Mouse (Mus musculus): ENCODE data around the gene Ap1b1. TPM values are rescaled to one million over a fixed set of nuclear protein-coding genes. Genes with fewer than 3 reads are reported as not detected.

Gene Ap1b1
- 100 to 1,000 TPM in 1 of 2 experiments, 10 to 100 TPM in 1; 99.1 to 105 TPM for polyA plus RNA-seq (2017; shearing (Covaris generic))

DNA sequence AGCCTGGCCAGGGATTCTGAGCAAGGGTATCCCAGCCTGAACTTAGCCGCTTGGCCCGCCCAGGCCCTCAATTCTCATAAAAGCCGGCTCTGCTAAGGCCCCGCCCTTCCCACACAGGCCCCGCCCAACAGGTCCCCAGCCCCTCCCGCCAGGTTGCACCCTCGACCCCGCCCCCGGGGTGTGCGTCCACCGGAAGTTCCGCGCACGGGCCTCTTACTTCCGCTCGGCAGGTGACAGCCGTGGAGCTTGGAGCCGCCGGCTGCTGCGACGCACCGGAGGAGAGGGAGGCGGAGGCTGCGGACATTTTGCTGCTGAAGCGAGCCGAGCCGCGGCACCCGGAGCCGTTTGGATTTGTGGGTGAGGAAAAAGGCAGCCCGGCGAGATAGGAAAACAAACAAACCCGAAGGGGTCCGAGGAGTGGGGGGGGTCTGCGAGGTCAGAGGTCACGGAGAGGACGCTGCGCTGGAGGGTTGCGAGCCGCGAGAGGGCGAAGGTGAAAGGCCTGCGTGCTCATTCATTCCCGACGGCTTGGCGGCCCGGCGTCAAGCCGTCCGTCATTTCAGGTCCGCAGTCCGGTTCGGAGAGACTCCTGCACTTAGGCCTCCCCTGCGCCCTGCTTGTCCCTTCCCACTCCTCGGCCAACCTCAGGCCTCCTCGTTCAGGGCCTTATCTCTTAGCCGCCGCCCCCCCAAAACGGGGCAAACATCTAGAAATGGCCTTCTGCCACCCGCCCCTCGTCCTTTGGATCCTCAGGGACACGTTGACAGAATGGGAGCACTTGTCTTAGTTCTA, at the start of gene Ap1b1:
Gene Ap1b1 (plus strand): TSS at position 130 of the 792 bp plus-strand sequence.

DNA sequence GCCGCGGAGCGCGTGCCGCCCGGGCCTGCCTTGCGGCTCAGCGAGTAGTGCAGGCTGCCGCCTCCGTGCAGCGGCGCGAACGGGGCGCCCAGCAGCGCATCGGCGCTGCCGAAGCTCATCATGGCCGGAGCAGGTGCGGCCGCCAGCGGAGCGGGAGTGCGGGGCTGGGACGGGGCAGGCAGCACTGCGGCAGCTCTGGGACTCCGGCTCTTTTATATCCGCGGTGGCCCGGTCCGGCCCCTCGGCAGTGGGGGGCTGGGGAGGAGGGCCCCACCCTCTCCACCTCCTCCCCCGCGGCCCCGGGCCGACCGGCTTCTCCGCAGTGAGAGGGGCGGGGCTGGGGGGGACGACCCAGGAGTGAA, 38.8 kb upstream of the Ap1b1 start, which contains the start of gene Nefh:
Gene Nefh (minus strand): TSS at position 252 of the 362 bp plus-strand sequence.

DNA sequence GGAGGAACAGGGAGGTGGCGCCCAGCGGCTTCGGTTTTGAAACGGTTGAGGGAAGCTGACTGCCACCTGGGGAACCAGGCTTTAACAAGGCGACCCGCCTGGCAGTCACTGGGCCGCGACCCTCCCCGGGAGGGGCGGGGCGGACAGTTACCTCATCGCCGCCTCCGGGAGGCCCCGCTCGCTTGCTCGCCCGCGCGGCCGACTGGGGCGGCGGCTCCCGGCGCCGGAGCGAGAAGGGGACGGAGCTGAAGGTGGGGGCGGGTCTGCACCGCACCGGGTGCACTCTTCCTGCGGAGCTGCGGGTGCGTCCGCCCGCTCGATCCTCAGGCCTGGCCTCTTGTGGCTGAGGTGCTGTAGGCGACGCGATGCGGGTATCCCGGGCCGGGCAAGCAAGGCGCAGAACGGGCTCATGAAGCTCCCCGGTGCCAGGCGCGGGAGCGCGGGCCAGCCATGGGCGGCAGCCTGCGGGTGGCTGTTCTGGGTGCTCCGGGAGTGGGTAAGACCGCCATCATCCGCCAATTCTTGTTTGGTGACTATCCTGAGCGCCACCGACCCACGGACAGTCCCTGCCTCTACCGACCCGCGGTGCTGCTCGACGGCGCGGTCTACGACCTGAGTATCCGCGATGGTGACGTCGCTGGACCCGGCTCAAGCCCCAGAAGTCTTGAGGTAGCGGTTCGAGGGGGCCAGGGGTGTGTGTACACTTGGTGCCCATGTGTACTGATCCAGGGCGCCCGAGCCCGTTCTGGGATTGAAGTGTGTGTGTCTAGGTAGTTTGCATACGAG, 71.4 kb downstream of the Ap1b1 start, which contains the start of gene Rasl10a:
Gene Rasl10a (plus strand): TSS at position 273 of the 786 bp plus-strand sequence.

DNA sequence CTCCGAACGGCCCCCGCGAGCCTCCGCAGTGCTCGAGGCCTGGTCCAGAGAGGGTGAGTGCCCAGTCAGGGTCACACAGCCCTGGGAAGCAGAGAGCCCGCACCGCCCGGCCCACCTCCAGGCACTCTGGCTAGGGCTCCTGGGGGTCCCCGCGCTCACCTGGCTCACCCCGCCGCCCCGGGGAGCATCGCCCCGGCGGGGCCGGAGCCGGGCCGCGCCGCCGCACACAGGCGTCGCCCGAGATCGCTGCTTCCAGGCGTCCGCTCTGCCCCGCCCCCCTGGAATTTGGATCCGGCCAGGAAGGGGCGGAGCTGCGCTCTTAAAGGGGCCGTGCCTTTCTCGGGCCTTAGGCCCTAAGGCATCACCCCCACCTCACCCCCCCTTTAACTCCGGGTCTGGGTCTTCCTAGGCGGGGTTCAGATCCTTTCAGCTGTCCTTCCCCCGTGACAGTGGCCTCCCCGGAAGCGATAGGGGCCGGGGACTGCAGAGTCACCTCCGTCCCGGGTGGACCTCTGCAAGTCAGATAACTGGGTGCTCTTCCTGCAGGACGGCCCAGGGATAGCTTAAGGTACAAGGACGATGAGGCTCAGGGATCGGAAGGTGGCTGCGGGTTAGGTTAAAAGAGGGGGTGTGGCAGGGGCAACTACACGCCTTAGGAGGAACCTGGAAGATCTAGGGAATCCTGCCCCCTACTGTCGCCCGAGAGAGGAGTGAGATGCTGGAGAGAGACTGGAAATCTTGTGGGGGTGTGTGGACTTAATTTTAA, 78.6 kb downstream of the Ap1b1 start, which contains the start of gene Gas2l1:
Gene Gas2l1 (minus strand): TSS at position 272 of the 766 bp plus-strand sequence.

Other genes starting within 250 kb of the Ap1b1 start
- under 1 TPM; 0.14 to 0.17 TPM for gene Cabp7, start 240.0 kb upstream of the Ap1b1 start, polyA plus RNA-seq (2017; shearing (Covaris generic))
- 10 to 100 TPM; 28.1 to 32.4 TPM for gene Nf2, start 137.3 kb upstream of the Ap1b1 start, polyA plus RNA-seq (2017; shearing (Covaris generic))
- gene Nipsnap1, start 112.9 kb upstream of the Ap1b1 start, polyA plus RNA-seq (2017; shearing (Covaris generic)): 10 to 100 TPM; 40.2 to 45.9 TPM
- gene Thoc5, start 91.5 kb upstream of the Ap1b1 start, polyA plus RNA-seq (2017; shearing (Covaris generic)): 10 to 100 TPM; 45.3 to 47.2 TPM
- gene Nefh, start 38.8 kb upstream of the Ap1b1 start, polyA plus RNA-seq (2017; shearing (Covaris generic)): 1 to 10 TPM; 7.2 to 9.0 TPM
- 1 to 10 TPM in 1 of 2 experiments, not detected in 1; 1.1 TPM for gene Rasl10a, start 71.3 kb downstream of the Ap1b1 start, polyA plus RNA-seq (2017; shearing (Covaris generic))
- gene Gas2l1, start 78.5 kb downstream of the Ap1b1 start, polyA plus RNA-seq (2017; shearing (Covaris generic)): 1 to 10 TPM; 5.8 to 8.8 TPM
- gene Rhbdd3, start 112.1 kb downstream of the Ap1b1 start, polyA plus RNA-seq (2017; shearing (Covaris generic)): 1 to 10 TPM; 6.9 to 8.9 TPM
- gene Ewsr1, start 112.4 kb downstream of the Ap1b1 start, polyA plus RNA-seq (2017; shearing (Covaris generic)): 100 to 1,000 TPM; 516 to 662 TPM
- gene Emid1, start 165.4 kb downstream of the Ap1b1 start, polyA plus RNA-seq (2017; shearing (Covaris generic)): 1 to 10 TPM; 3.0 to 8.0 TPM